ENCODE assay signal across 10 mouse cellular contexts in the genomic region with DNA sequence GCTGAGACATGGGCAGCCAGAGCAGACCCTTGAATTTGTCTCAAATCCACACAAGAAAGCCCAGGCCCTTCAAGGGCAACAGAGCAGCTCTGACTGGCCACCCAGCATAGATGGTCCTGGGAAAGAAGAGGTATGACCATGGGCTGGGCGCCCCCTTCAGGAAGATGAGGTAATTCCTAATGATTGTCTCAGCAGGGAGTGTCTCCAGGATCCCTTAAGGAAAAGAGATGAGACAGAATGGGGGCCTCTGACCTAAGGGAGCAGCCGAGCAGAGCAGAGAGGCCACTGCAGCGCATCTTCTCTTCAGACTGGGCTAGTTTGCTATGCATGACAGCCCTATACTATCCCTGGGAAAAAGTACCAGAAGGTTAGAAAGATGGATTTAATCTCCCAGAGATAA. TPM values are rescaled to one million over a fixed set of nuclear protein-coding genes. Genes with fewer than 3 reads are reported as not detected.
A peak's percentile ranks its signal among the peaks of the same experiment; 100 is the strongest.
DNase-seq lines count a peak whose midpoint lies in the region; ATAC-seq and TF ChIP-seq lines count a peak whose summit lies in the region.
"Had no signal": no experiment of that assay in that cellular context is flagged by ENCODE, and none has a peak within 500 bp of the region (broad histone marks: within the 10 kb centered on the region; RNA-seq: fewer than 3 reads in every experiment).

No protein-coding gene starts in this region.

- no peaks in the 10 kb centered on the region for H3K9me3 ChIP-seq in midbrain, postnatal 0 days (ENCODE audit: low read length)
- H3K9me3 ChIP-seq in midbrain, embryonic 15.5 days: no peaks in the 10 kb centered on the region
- no peaks in the 10 kb centered on the region for H3K9me3 ChIP-seq in kidney, postnatal 0 days (replicated peaks; ENCODE audit: low read length)

- WGBS in cerebellum, adult 2 months: 62% methylated on average over 3 of the region's 3 CpGs
- 33% methylated on average over 3 of the region's 3 CpGs for WGBS in midbrain, postnatal 0 days
- WGBS in midbrain, embryonic 15.5 days: 36% methylated on average over 3 of the region's 3 CpGs
- WGBS in kidney, postnatal 0 days: 14% methylated on average over 3 of the region's 3 CpGs

- H3K4me1 ChIP-seq in cerebellum, adult 2 months (ENCODE audit: control insufficient read depth, insufficient read depth, low read length): no peaks in the 10 kb centered on the region; the same call in 1 of the 2 replicates
- H3K4me1 ChIP-seq in midbrain, postnatal 0 days (ENCODE audit: insufficient read depth, low read length): no peaks in the 10 kb centered on the region
- H3K4me1 ChIP-seq in midbrain, embryonic 15.5 days: no peaks in the 10 kb centered on the region
- no peaks in the 10 kb centered on the region for H3K4me1 ChIP-seq in kidney, postnatal 0 days (replicated peaks; ENCODE audit: insufficient read depth, low read length)

- H3K36me3 ChIP-seq in midbrain, postnatal 0 days (ENCODE audit: insufficient read depth, low read length): no peaks in the 10 kb centered on the region
- no peaks in the 10 kb centered on the region for H3K36me3 ChIP-seq in midbrain, embryonic 15.5 days (replicated peaks)
- H3K36me3 ChIP-seq in kidney, postnatal 0 days (ENCODE audit: insufficient read depth, low read length): no peaks in the 10 kb centered on the region

- ATAC-seq in midbrain, postnatal 0 days (ENCODE audit: low FRiP score): no peak
- no peak for ATAC-seq in midbrain, embryonic 15.5 days (replicated peaks)
- ATAC-seq in kidney, postnatal 0 days (replicated peaks; ENCODE audit: low FRiP score, low read depth): peak; percentile 54
- ATAC-seq in erythroblast, adult 5-6 weeks (replicated peaks; ENCODE audit: low FRiP score, poor library complexity, severe bottlenecking): no peak

- H3K27ac ChIP-seq in cerebellum, adult 2 months (ENCODE audit: insufficient read depth, low read length): no peak overlapping the region
- H3K27ac ChIP-seq in midbrain, postnatal 0 days (ENCODE audit: low read depth, low read length): no peak overlapping the region
- H3K27ac ChIP-seq in midbrain, embryonic 15.5 days: no peak overlapping the region
- H3K27ac ChIP-seq in gastrocnemius, adult 2 months: no peak overlapping the region
- no peak overlapping the region for H3K27ac ChIP-seq in kidney, postnatal 0 days

- intact Hi-C loops in gastrocnemius, adult 2 months (cut with DNase I): loop anchor here (2.0 kb wide), 1 partner anchor 219 kb away; no protein-coding TSS in a partner anchor

- TF ChIP-seq CTCF in cerebellum, adult 2 months (IDR thresholded peaks at IDR 0.05; ENCODE audit: borderline replicate concordance, insufficient read depth, low read depth, low read length): peak; percentile 19; the same call in 1 of the 2 replicates
- TF ChIP-seq CTCF in midbrain, postnatal 0 days (IDR thresholded peaks at IDR 0.05): peak; percentile 65
- peak; percentile 68 for TF ChIP-seq CTCF in gastrocnemius, adult 2 months (IDR thresholded peaks at IDR 0.05)
- TF ChIP-seq CTCF in kidney, postnatal 0 days (IDR thresholded peaks at IDR 0.05; ENCODE audit: low read depth): peak; percentile 78

- no peak overlapping the region for H3K4me3 ChIP-seq in cerebellum, adult 2 months (replicated peaks; ENCODE audit: insufficient read depth, low read depth, low read length)
- H3K4me3 ChIP-seq in midbrain, postnatal 0 days (ENCODE audit: low read depth, low read length): no peak overlapping the region
- no peak overlapping the region for H3K4me3 ChIP-seq in midbrain, embryonic 15.5 days
- no peak overlapping the region for H3K4me3 ChIP-seq in gastrocnemius, adult 2 months
- no peak overlapping the region for H3K4me3 ChIP-seq in kidney, postnatal 0 days (replicated peaks; ENCODE audit: low read depth, low read length)

- H3K4me2 ChIP-seq in midbrain, postnatal 0 days (ENCODE audit: low read depth, low read length, poor library complexity, severe bottlenecking): no peak overlapping the region
- H3K4me2 ChIP-seq in midbrain, embryonic 15.5 days: no peak overlapping the region
- H3K4me2 ChIP-seq in kidney, postnatal 0 days (ENCODE audit: low read length): no peak overlapping the region

- DNase-seq in cerebellum, adult 2 months: no peak
- no peak for DNase-seq in cerebellum, adult 11-12 months
- DNase-seq in midbrain, postnatal 0 days (ENCODE audit: low spot score): no peak
- peak; percentile 60 for DNase-seq in gastrocnemius, adult 2 months
- DNase-seq in kidney, postnatal 0 days (ENCODE audit: low spot score): peak; percentile 79
- peak; percentile 49 for DNase-seq in mesoderm, embryonic 11.5 days (ENCODE audit: low read depth, low spot score)

- TF ChIP-seq POLR2A in cerebellum, adult 2 months (IDR thresholded peaks at IDR 0.05; ENCODE audit: borderline replicate concordance, insufficient read depth, low read length): no peak

- no peak overlapping the region for H3K9ac ChIP-seq in midbrain, postnatal 0 days (replicated peaks; ENCODE audit: low read length, poor library complexity, severe bottlenecking)
- H3K9ac ChIP-seq in midbrain, embryonic 15.5 days: no peak overlapping the region
- no peak overlapping the region for H3K9ac ChIP-seq in kidney, postnatal 0 days (ENCODE audit: low read depth, low read length)

- no peaks in the 10 kb centered on the region for H3K27me3 ChIP-seq in cerebellum, adult 2 months (ENCODE audit: control insufficient read depth, insufficient read depth, low read length)
- no peaks in the 10 kb centered on the region for H3K27me3 ChIP-seq in midbrain, postnatal 0 days (ENCODE audit: insufficient read depth, low read length)
- no peaks in the 10 kb centered on the region for H3K27me3 ChIP-seq in midbrain, embryonic 15.5 days (replicated peaks)
- H3K27me3 ChIP-seq in kidney, postnatal 0 days (ENCODE audit: insufficient read depth, low read length): peaks cover 5% of the 10 kb centered on the region; the same call in 1 of the 2 replicates

RNA-seq across cellular contexts. Expression of a gene that starts 9.7 kb away (rescaled TPM):
- polyA plus RNA-seq in cerebellum, adult 2 months (2012; rRNA removed): 39.3 and 59.5 TPM in 2 replicates
- total RNA-seq in midbrain, postnatal 0 days (2014; rRNA removed): 5.3 and 13.3 TPM in 2 replicates
- 3.2 and 3.7 TPM in 2 replicates for polyA plus RNA-seq in midbrain, postnatal 0 days (2015; fragmentation: Nextera tagmentation; extraction: Ambion mirVana)
- 4.3 and 5.2 TPM in 2 replicates for polyA plus RNA-seq in midbrain, embryonic 15.5 days (2015; fragmentation: Nextera tagmentation; extraction: Ambion mirVana)
- 1 to 10 TPM; 1.1 to 1.9 TPM for total RNA-seq in gastrocnemius, adult 2 months (2021)
- 2.6 and 3.1 TPM in 2 replicates for polyA plus RNA-seq in kidney, postnatal 0 days (2015; fragmentation: Nextera tagmentation; extraction: Ambion mirVana)
- not detected in 2 replicates for total RNA-seq in erythroblast, adult 5-6 weeks (2015; ENCODE audit: low replicate concordance)
- not detected in 2 replicates for total RNA-seq in erythroblast, adult 5-6 weeks (2017; ENCODE audit: low replicate concordance)
- polyA plus RNA-seq: C2C12 had no signal

RNA-seq across cellular contexts. Expression of a gene that starts 27.1 kb away (rescaled TPM):
- 0.03 TPM in 1 of 2 replicates, not detected in the other for polyA plus RNA-seq in cerebellum, adult 2 months (2012; rRNA removed)
- total RNA-seq in midbrain, postnatal 0 days (2014; rRNA removed): 0.09 and 0.11 TPM in 2 replicates
- not detected in 2 replicates for polyA plus RNA-seq in midbrain, postnatal 0 days (2015; fragmentation: Nextera tagmentation; extraction: Ambion mirVana)
- polyA plus RNA-seq in midbrain, embryonic 15.5 days (2015; fragmentation: Nextera tagmentation; extraction: Ambion mirVana): not detected in 2 replicates
- not detected for total RNA-seq in gastrocnemius, adult 2 months (2021)
- polyA plus RNA-seq in kidney, postnatal 0 days (2015; fragmentation: Nextera tagmentation; extraction: Ambion mirVana): not detected in 2 replicates
- not detected in 2 replicates for total RNA-seq in erythroblast, adult 5-6 weeks (2015; ENCODE audit: low replicate concordance)
- not detected in 2 replicates for total RNA-seq in erythroblast, adult 5-6 weeks (2017; ENCODE audit: low replicate concordance)
- total RNA-seq: layer of hippocampus, postnatal 10 days had no signal
- polyA plus RNA-seq: C2C12 had no signal

RNA-seq across cellular contexts. Expression of a gene that starts 40.1 kb away (rescaled TPM):
- polyA plus RNA-seq in cerebellum, adult 2 months (2012; rRNA removed): 0.05 TPM in 1 of 2 replicates, not detected in the other
- total RNA-seq in midbrain, postnatal 0 days (2014; rRNA removed): 0.16 and 0.47 TPM in 2 replicates
- polyA plus RNA-seq in midbrain, postnatal 0 days (2015; fragmentation: Nextera tagmentation; extraction: Ambion mirVana): 0.07 and 0.31 TPM in 2 replicates
- 0.10 and 0.17 TPM in 2 replicates for polyA plus RNA-seq in midbrain, embryonic 15.5 days (2015; fragmentation: Nextera tagmentation; extraction: Ambion mirVana)
- not detected for total RNA-seq in gastrocnemius, adult 2 months (2021)
- not detected in 2 replicates for polyA plus RNA-seq in kidney, postnatal 0 days (2015; fragmentation: Nextera tagmentation; extraction: Ambion mirVana)
- not detected in 2 replicates for total RNA-seq in erythroblast, adult 5-6 weeks (2015; ENCODE audit: low replicate concordance)
- total RNA-seq in erythroblast, adult 5-6 weeks (2017; ENCODE audit: low replicate concordance): not detected in 2 replicates
- total RNA-seq: layer of hippocampus, postnatal 10 days had no signal
- polyA plus RNA-seq: C2C12 had no signal

Comparison
In these comparisons a context has a peak if more than half of its experiments do, and no peak if none do; other contexts are left out.
1. DNase-seq: peak in gastrocnemius, adult 2 months (single experiment), kidney, postnatal 0 days (single experiment) and mesoderm, embryonic 11.5 days (single experiment); none in cerebellum, adult 2 months (0 of 2), cerebellum, adult 11-12 months (single experiment) and midbrain, postnatal 0 days (single experiment).
2. CTCF ChIP-seq: peak in every context shown above with its lines; median percentile 78 in kidney, postnatal 0 days; 68 in gastrocnemius, adult 2 months; 65 in midbrain, postnatal 0 days; 19 in cerebellum, adult 2 months.